Mouse (Mus musculus): ENCODE measurements at regions not wholly inside any gene's neighbourhood (a gene's known extent, or its start where the extent isn't known, plus 50 kb on each side); places are given as distances from the start of the nearest gene placed in this dataset.

GRCm38 (mm10) chr7:67895166-67895565, 57.5 kb upstream of the Igf1r start:
- TF ChIP-seq CTCF (IDR thresholded peaks at IDR 0.05; ENCODE audit: low read depth): no peak
- no peak overlapping the region for H3K4me2 ChIP-seq (ENCODE audit: low read length)
- DNase-seq (ENCODE audit: low spot score) (no peak), ATAC-seq (replicated peaks; ENCODE audit: low FRiP score, low read depth) (no peak)
- no peaks in the 10 kb centered on the region for H3K4me1 ChIP-seq (replicated peaks; ENCODE audit: insufficient read depth, low read length)
- H3K9me3 ChIP-seq (replicated peaks; ENCODE audit: low read length): no peaks in the 10 kb centered on the region
- no peak overlapping the region for H3K4me3 ChIP-seq (replicated peaks; ENCODE audit: low read depth, low read length)
- H3K27ac ChIP-seq: no peak overlapping the region
- H3K36me3 ChIP-seq (ENCODE audit: insufficient read depth, low read length): no peaks in the 10 kb centered on the region
- H3K27me3 ChIP-seq (ENCODE audit: insufficient read depth, low read length): no peaks in the 10 kb centered on the region
- 69% methylated on average over 3 of the region's 3 CpGs for WGBS
- H3K9ac ChIP-seq (ENCODE audit: low read depth, low read length): no peak overlapping the region

GRCm38 (mm10) chr7:67892917-67893316, 59.7 kb upstream of the Igf1r start:
- no peaks in the 10 kb centered on the region for H3K27me3 ChIP-seq (ENCODE audit: insufficient read depth, low read length)
- H3K4me3 ChIP-seq (replicated peaks; ENCODE audit: low read depth, low read length): no peak overlapping the region
- no peak overlapping the region for H3K27ac ChIP-seq
- no peak for TF ChIP-seq CTCF (IDR thresholded peaks at IDR 0.05; ENCODE audit: low read depth)
- H3K9me3 ChIP-seq (replicated peaks; ENCODE audit: low read length): no peaks in the 10 kb centered on the region
- H3K4me1 ChIP-seq (replicated peaks; ENCODE audit: insufficient read depth, low read length): no peaks in the 10 kb centered on the region
- 67% methylated on average over 3 of the region's 3 CpGs for WGBS
- DNase-seq (ENCODE audit: low spot score): no peak
- no peak for ATAC-seq (replicated peaks; ENCODE audit: low FRiP score, low read depth)
- H3K36me3 ChIP-seq (ENCODE audit: insufficient read depth, low read length): no peaks in the 10 kb centered on the region
- H3K4me2 ChIP-seq (ENCODE audit: low read length): no peak overlapping the region
- no peak overlapping the region for H3K9ac ChIP-seq (ENCODE audit: low read depth, low read length)

- TF ChIP-seq CTCF (IDR thresholded peaks at IDR 0.05; ENCODE audit: low read depth): no peak
- no peaks in the 10 kb centered on the region for H3K27me3 ChIP-seq (ENCODE audit: insufficient read depth, low read length)
These were observed 69.6 kb upstream of the Igf1r start for GRCm38 (mm10) chr7:67883040-67883439.

GRCm38 (mm10) chr7:67882606-67883005, 70.0 kb upstream of the Igf1r start:
- Histone ChIP-seq H3K27me3 (ENCODE audit: insufficient read depth, low read length) (no peaks in the 10 kb centered on the region), H3K9ac (ENCODE audit: low read depth, low read length) (no peak overlapping the region), H3K4me2 (ENCODE audit: low read length) (no peak overlapping the region), H3K36me3 (ENCODE audit: insufficient read depth, low read length) (no peaks in the 10 kb centered on the region), H3K4me3 (replicated peaks; ENCODE audit: low read depth, low read length) (no peak overlapping the region), H3K27ac (no peak overlapping the region), H3K9me3 (replicated peaks; ENCODE audit: low read length) (no peaks in the 10 kb centered on the region), H3K4me1 (replicated peaks; ENCODE audit: insufficient read depth, low read length) (no peaks in the 10 kb centered on the region)
- TF ChIP-seq CTCF (IDR thresholded peaks at IDR 0.05; ENCODE audit: low read depth): no peak
- no peak for ATAC-seq (replicated peaks; ENCODE audit: low FRiP score, low read depth)
- WGBS: 66% methylated on average over 8 of the region's 8 CpGs
- no peak for DNase-seq (ENCODE audit: low spot score)

More at GRCm38 (mm10) chr7:67883040-67883439, 69.6 kb upstream of the Igf1r start:
- H3K9me3 ChIP-seq (replicated peaks; ENCODE audit: low read length): no peaks in the 10 kb centered on the region
- H3K36me3 ChIP-seq (ENCODE audit: insufficient read depth, low read length): no peaks in the 10 kb centered on the region
- H3K9ac ChIP-seq (ENCODE audit: low read depth, low read length): no peak overlapping the region
- H3K4me3 ChIP-seq (replicated peaks; ENCODE audit: low read depth, low read length): no peak overlapping the region
- no peaks in the 10 kb centered on the region for H3K4me1 ChIP-seq (replicated peaks; ENCODE audit: insufficient read depth, low read length)
- ATAC-seq (replicated peaks; ENCODE audit: low FRiP score, low read depth) (no peak), DNase-seq (ENCODE audit: low spot score) (no peak)
- WGBS: 84% methylated on average over 6 of the region's 6 CpGs
- no peak overlapping the region for H3K27ac ChIP-seq
- H3K4me2 ChIP-seq (ENCODE audit: low read length): no peak overlapping the region

GRCm38 (mm10) chr7:67878226-67878625, 74.4 kb upstream of the Igf1r start:
- H3K9me3 ChIP-seq (replicated peaks; ENCODE audit: low read length): no peaks in the 10 kb centered on the region
- H3K4me3 ChIP-seq (replicated peaks; ENCODE audit: low read depth, low read length): no peak overlapping the region
- no peaks in the 10 kb centered on the region for H3K36me3 ChIP-seq (ENCODE audit: insufficient read depth, low read length)
- peak; percentile 18 for DNase-seq (ENCODE audit: low spot score)
- H3K9ac ChIP-seq (ENCODE audit: low read depth, low read length): no peak overlapping the region
- 11% methylated on average over 1 of the region's 1 CpGs for WGBS
- no peak overlapping the region for H3K4me2 ChIP-seq (ENCODE audit: low read length)
- H3K27ac ChIP-seq: no peak overlapping the region
- no peaks in the 10 kb centered on the region for H3K4me1 ChIP-seq (replicated peaks; ENCODE audit: insufficient read depth, low read length)
- ATAC-seq (replicated peaks; ENCODE audit: low FRiP score, low read depth): no peak
- no peak for TF ChIP-seq CTCF (IDR thresholded peaks at IDR 0.05; ENCODE audit: low read depth)
- no peaks in the 10 kb centered on the region for H3K27me3 ChIP-seq (ENCODE audit: insufficient read depth, low read length)

- no peak for ATAC-seq (replicated peaks; ENCODE audit: low FRiP score, low read depth)
- no peak for DNase-seq (ENCODE audit: low spot score)
- Histone ChIP-seq H3K9ac (ENCODE audit: low read depth, low read length) (no peak overlapping the region), H3K36me3 (ENCODE audit: insufficient read depth, low read length) (no peaks in the 10 kb centered on the region), H3K4me2 (ENCODE audit: low read length) (no peak overlapping the region), H3K9me3 (replicated peaks; ENCODE audit: low read length) (no peaks in the 10 kb centered on the region), H3K27ac (no peak overlapping the region), H3K4me1 (replicated peaks; ENCODE audit: insufficient read depth, low read length) (no peaks in the 10 kb centered on the region), H3K4me3 (replicated peaks; ENCODE audit: low read depth, low read length) (no peak overlapping the region), H3K27me3 (ENCODE audit: insufficient read depth, low read length) (no peaks in the 10 kb centered on the region)
- WGBS: 84% methylated on average over 3 of the region's 3 CpGs
- no peak for TF ChIP-seq CTCF (IDR thresholded peaks at IDR 0.05; ENCODE audit: low read depth)
These were observed 75.0 kb upstream of the Igf1r start for GRCm38 (mm10) chr7:67877587-67877986.
